Mouse (Mus musculus) liver, embryonic 14.5 days (tissue): Measurements from ENCODE around the gene Ankrd35.

Experiments used
- CTCF ChIP-seq: IDR thresholded peaks from 2 replicates; pipeline ENCODE4 v1.5.1; 2016; ENCODE audit warnings: antibody characterized with exemption, low read depth, control low read depth
- EP300 ChIP-seq: IDR thresholded peaks from 2 replicates; pipeline ENCODE4 v1.6.1; 2016; ENCODE audit warnings: antibody characterized with exemption, low read depth

DNA sequence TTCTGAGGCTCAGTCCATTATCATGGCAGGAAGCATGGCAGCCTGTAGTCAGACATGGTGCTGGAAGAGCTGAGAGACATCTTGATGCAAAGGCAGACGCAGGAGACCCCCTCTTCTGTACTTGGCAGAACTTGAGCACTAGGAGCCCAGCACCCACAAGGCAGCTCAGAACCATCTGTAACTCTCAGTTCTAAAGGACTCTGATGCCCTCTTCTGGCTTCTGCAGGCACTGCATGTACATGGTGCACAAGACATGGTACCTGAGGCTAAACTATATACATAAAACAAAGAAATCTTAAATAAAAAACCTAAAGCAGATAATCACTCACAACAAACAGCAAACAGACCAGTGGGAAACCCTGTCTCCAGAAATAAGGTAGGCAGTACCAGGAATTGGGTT lies 30.7 kb upstream of the Ankrd35 start:
- TF ChIP-seq CTCF (peak; percentile 84), EP300 (no peak)
